Mouse (Mus musculus) stomach, embryonic 14.5 days (tissue): ENCODE results near the gene Pwp1. TPM values are rescaled to one million over a fixed set of nuclear protein-coding genes. Genes with fewer than 3 reads are reported as not detected.

Source experiments
- ATAC-seq: fragments of 200-750 bp; cut with Nextera tagmentation; 2 replicates; pipeline ENCODE4 v1.8.0; 2017; ENCODE audit warnings: low read depth, moderate TSS enrichment; ENCODE audit not compliant: insufficient number of reproducible peaks, insufficient read depth, low FRiP score
- H3K27ac ChIP-seq: fragments of 300-500 bp; sonication (generic); 2 replicates; pipeline ENCODE4 v1.5.1; 2014; ENCODE audit warnings: mild to moderate bottlenecking, low read length, moderate library complexity, mixed read lengths
- H3K27me3 ChIP-seq: fragments of 300-500 bp; sonication (generic); 2 replicates; pipeline ENCODE4 v1.6.1; 2014; ENCODE audit warnings: low read length, control low read depth, mixed read lengths; ENCODE audit not compliant: control insufficient read depth, insufficient read depth
- H3K36me3 ChIP-seq: fragments of 300-500 bp; sonication (generic); 2 replicates; pipeline ENCODE4 v1.6.1; 2014; ENCODE audit warnings: mild to moderate bottlenecking, control low read depth, low read length, moderate library complexity, mixed read lengths; ENCODE audit not compliant: control insufficient read depth, insufficient read depth
- H3K4me1 ChIP-seq: fragments of 300-500 bp; sonication (generic); 2 replicates; pipeline ENCODE4 v1.6.1; 2014; ENCODE audit warnings: low read length, control low read depth, mixed read lengths; ENCODE audit not compliant: control insufficient read depth, insufficient read depth
- H3K4me2 ChIP-seq: fragments of 300-500 bp; sonication (generic); replicated peaks from 2 replicates; pipeline ENCODE4 v1.6.1; 2014; ENCODE audit warnings: low read depth, low read length, control low read depth
- H3K4me3 ChIP-seq: fragments of 300-500 bp; sonication (generic); 2 replicates; pipeline ENCODE4 v1.5.1; 2014; ENCODE audit warnings: low read depth, low read length, control low read depth
- H3K9ac ChIP-seq: fragments of 300-500 bp; sonication (generic); replicated peaks from 2 replicates; pipeline ENCODE4 v1.6.1; 2014; ENCODE audit warnings: low read depth, mild to moderate bottlenecking, control low read depth, low read length, moderate library complexity, mixed read lengths
- H3K9me3 ChIP-seq: fragments of 300-500 bp; sonication (generic); 2 replicates; pipeline ENCODE4 v1.6.1; 2016; ENCODE audit warnings: low read depth, low read length, control low read depth; ENCODE audit not compliant: control insufficient read depth
- WGBS: fragments of 180-500 bp; shearing (Covaris S2); extraction: QIAGEN DNeasy Blood & Tissue Kit; methylation state at CpG from one replicate; pipeline ENCODE4 v1.1.7; 2014; 5-methylcytosine and 5-hydroxymethylcytosine counted together
- polyA plus RNA-seq: library from polyadenylated mRNA; unstranded; fragments of >200 nt; fragmentation: Nextera tagmentation; extraction: Ambion mirVana; gene quantifications from 2 replicates; pipeline ENCODE4 v1.2.1, GENCODE M21; 2014

Pwp1 gene
- polyA plus RNA-seq, 1 experiment from 2014 or later = 73.6 TPM

DNA sequence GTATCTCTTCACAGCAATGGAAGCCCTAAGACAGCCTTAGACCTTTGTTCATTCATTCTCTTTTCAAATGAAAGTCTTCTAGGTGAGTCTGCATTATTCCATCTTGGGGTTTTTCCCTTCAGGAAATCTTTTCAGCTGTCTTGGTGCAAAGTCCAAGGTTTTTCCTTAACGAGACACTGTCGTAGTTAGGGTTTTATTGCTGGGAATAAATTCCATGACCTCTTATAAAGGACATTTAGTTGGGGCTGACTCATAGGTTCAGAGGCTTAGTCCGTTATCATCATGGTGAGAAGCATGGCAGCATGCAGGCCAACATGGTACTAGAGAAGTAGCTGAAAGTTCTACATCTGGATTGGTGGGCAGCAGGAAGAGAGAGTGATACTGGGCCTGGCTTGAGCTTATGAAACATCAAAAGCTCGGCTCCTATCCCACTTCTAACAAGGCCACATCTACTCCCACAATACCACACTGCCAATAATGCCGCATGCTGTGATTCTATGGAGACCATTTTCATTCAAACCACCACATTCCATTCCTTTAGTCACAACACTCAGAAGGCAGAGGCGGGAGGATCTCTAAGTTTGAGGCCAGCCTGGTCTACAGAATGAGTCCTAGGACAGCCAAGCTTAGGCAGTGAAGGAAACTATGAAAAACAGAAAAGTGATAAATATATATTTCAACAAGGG, 107.1 kb downstream of the Pwp1 start:
- H3K9ac ChIP-seq = no peak overlapping the region
- 92% methylated on average over 6 of the region's 6 CpGs for WGBS
- H3K36me3 ChIP-seq = peaks cover 48% of the 10 kb centered on the region
- no peak overlapping the region for H3K4me3 ChIP-seq
- H3K4me2 ChIP-seq = no peak overlapping the region
- no peaks in the 10 kb centered on the region; the same call in 1 of the 2 replicates for H3K4me1 ChIP-seq
- H3K27me3 ChIP-seq = no peaks in the 10 kb centered on the region
- no peaks in the 10 kb centered on the region for H3K9me3 ChIP-seq
- ATAC-seq = no peak
- no peak overlapping the region for H3K27ac ChIP-seq

Other genes with a start within 250 kb of the Pwp1 start
- 22.1 and 23.4 TPM in 2 replicates for gene Prdm4, start 87.6 kb downstream of the Pwp1 start, polyA plus RNA-seq
- gene Ascl4, start 98.2 kb downstream of the Pwp1 start, polyA plus RNA-seq = 0.24 and 0.48 TPM in 2 replicates
- 153 and 172 TPM in 2 replicates for gene Rtcb, start 128.3 kb downstream of the Pwp1 start, polyA plus RNA-seq
- gene Bpifc, start 182.4 kb downstream of the Pwp1 start, polyA plus RNA-seq = 0.23 TPM in 1 of 2 replicates, not detected in the other
- gene Fbxo7, start 192.5 kb downstream of the Pwp1 start, polyA plus RNA-seq = 34.3 and 37.6 TPM in 2 replicates